Comparison of ENCODE assay signal across 7 mouse cellular contexts in genomic region chr1:166429809-166430431, GRCm38 (mm10). TPM values are rescaled to one million over a fixed set of nuclear protein-coding genes. Genes with fewer than 3 reads are reported as not detected.
DNase-seq lines count a peak whose midpoint lies in the region; ATAC-seq and TF ChIP-seq lines count a peak whose summit lies in the region.

No protein-coding gene starts in this region.

- no peak overlapping the region for H3K9ac ChIP-seq in forebrain, embryonic 15.5 days (replicated peaks)

- ATAC-seq in forebrain, embryonic 15.5 days (replicated peaks), result no peak

- no peak for DNase-seq in left cerebral cortex, adult 2 months (ENCODE audit: extremely low spot score in 1 of 2, low spot score in 2 of 2)
- no peak for DNase-seq in left cerebral cortex, adult 8-10 months (ENCODE audit: low spot score in 2 of 2)
- DNase-seq in heart, adult 9 months (ENCODE audit: low spot score in 2 of 2), result peak; percentile 36 to 69
- DNase-seq in kidney, postnatal 4 days, result peak; percentile 11 to 38
- peak; percentile 28 to 35 for DNase-seq in monocyte, adult 2 months (ENCODE audit: low read depth in 1 of 2, low spot score in 2 of 2)
- DNase-seq in ovary, postnatal 36 days (ENCODE audit: low spot score), result no peak

- intact Hi-C loops in left cerebral cortex, adult 2 months (cut with DNase I), result loop anchor here (1.0 to 5.0 kb wide), 3 partner anchors 307 to 782 kb away; no protein-coding TSS in a partner anchor

- 60% methylated on average over 10 of the region's 10 CpGs for WGBS in forebrain, embryonic 15.5 days

- no peaks in the 10 kb centered on the region for H3K36me3 ChIP-seq in forebrain, embryonic 15.5 days

- no peak overlapping the region for H3K4me2 ChIP-seq in forebrain, embryonic 15.5 days (replicated peaks)

- no peak for TF ChIP-seq CTCF in left cerebral cortex, adult 2 months (IDR thresholded peaks at IDR 0.05)

- no peaks in the 10 kb centered on the region for H3K9me3 ChIP-seq in forebrain, embryonic 15.5 days

- H3K4me1 ChIP-seq in forebrain, embryonic 15.5 days, result no peaks in the 10 kb centered on the region

- H3K27me3 ChIP-seq in forebrain, embryonic 15.5 days, result no peaks in the 10 kb centered on the region

- H3K27ac ChIP-seq in left cerebral cortex, adult 2 months, result no peak overlapping the region
- no peak overlapping the region for H3K27ac ChIP-seq in forebrain, embryonic 15.5 days (replicated peaks)

- peak overlapping the region; percentile 13 for H3K4me3 ChIP-seq in left cerebral cortex, adult 2 months
- no peak overlapping the region for H3K4me3 ChIP-seq in forebrain, embryonic 15.5 days

RNA-seq across cellular contexts. Expression of gene Pogk, which starts 20.3 kb away (rescaled TPM):
- 10 to 100 TPM; 39.8 to 39.9 TPM for total RNA-seq in left cerebral cortex, adult 2 months (2021)
- 10 to 100 TPM; 41.1 to 43.6 (median 42.4) TPM for total RNA-seq in left cerebral cortex, adult 8-10 months (2022)
- polyA plus RNA-seq in forebrain, embryonic 15.5 days (2015; fragmentation: Nextera tagmentation; extraction: Ambion mirVana), result 41.1 and 42.0 TPM in 2 replicates

RNA-seq across cellular contexts. Expression of gene Tada1, which starts 51.0 kb away (rescaled TPM):
- 10 to 100 TPM; 35.2 to 36.9 TPM for total RNA-seq in left cerebral cortex, adult 2 months (2021)
- total RNA-seq in left cerebral cortex, adult 8-10 months (2022), result 10 to 100 TPM; 33.4 to 37.7 (median 33.6) TPM
- polyA plus RNA-seq in forebrain, embryonic 15.5 days (2015; fragmentation: Nextera tagmentation; extraction: Ambion mirVana), result 94.6 and 101 TPM in 2 replicates

Comparison
In these comparisons a context has a peak if more than half of its experiments do, and no peak if none do; other contexts are left out.
1. DNase-seq: peak in heart, adult 9 months (2 of 2), kidney, postnatal 4 days (2 of 2) and monocyte, adult 2 months (2 of 2); none in left cerebral cortex, adult 2 months (0 of 2), left cerebral cortex, adult 8-10 months (0 of 2) and ovary, postnatal 36 days (single experiment).